Comparison of ENCODE assay signal across 7 mouse cellular contexts in genomic region chr2:130294936-130295277, GRCm38 (mm10). TPM values are rescaled to one million over a fixed set of nuclear protein-coding genes. Genes with fewer than 3 reads are reported as not detected.
DNase-seq lines count a peak whose midpoint lies in the region; ATAC-seq and TF ChIP-seq lines count a peak whose summit lies in the region.

Gene Ebf4 (plus strand): TSS chr2:130295169.

- H3K9ac ChIP-seq in CH12.LX (ENCODE audit: insufficient read depth, low read depth): peak within 1 kb of the TSS; percentile 62
- H3K9ac ChIP-seq in ES-Bruce4 (ENCODE audit: low read depth, poor library complexity, severe bottlenecking): peak within 1 kb of the TSS; percentile 41
- peak within 1 kb of the TSS; percentile 80 for H3K9ac ChIP-seq in heart, embryonic 14.5 days (ENCODE audit: low read length)
- H3K9ac ChIP-seq in midbrain, embryonic 11.5 days (ENCODE audit: low read length): peak within 1 kb of the TSS; percentile 84

- H3K27me3 ChIP-seq in CH12.LX (replicated peaks): peaks cover 37% of the 10 kb centered on the region
- 0 out of 2 replicates have a peak, but pooled peaks cover 3% of the 10 kb centered on the region for H3K27me3 ChIP-seq in ES-Bruce4 (ENCODE audit: control insufficient read depth, insufficient read depth, low read length, poor library complexity, severe bottlenecking)
- peaks cover 54% of the 10 kb centered on the region for H3K27me3 ChIP-seq in heart, embryonic 14.5 days (ENCODE audit: control insufficient read depth, insufficient read depth, low read length)
- peaks cover 5% of the 10 kb centered on the region for H3K27me3 ChIP-seq in midbrain, embryonic 11.5 days (ENCODE audit: control insufficient read depth, insufficient read depth, low read length)

- peak; percentile 69 for ATAC-seq in heart, embryonic 14.5 days (ENCODE audit: insufficient number of reproducible peaks, insufficient read depth, low FRiP score, low read depth)
- ATAC-seq in midbrain, embryonic 11.5 days (ENCODE audit: low FRiP score): peak; percentile 83

- TF ChIP-seq EP300 in CH12.LX (IDR thresholded peaks at IDR 0.05; ENCODE audit: low read length) (no peak), ES-Bruce4 (IDR thresholded peaks at IDR 0.05; ENCODE audit: insufficient read depth, low read depth, low read length) (no peak)

- TF ChIP-seq RAD21 in CH12.LX (IDR thresholded peaks at IDR 0.05; ENCODE audit: low read depth, low read length): no peak

- H3K27ac ChIP-seq in CH12.LX (ENCODE audit: insufficient read depth, low read depth) (no peak within 1 kb of the TSS), ES-Bruce4 (ENCODE audit: insufficient read depth, low read length) (no peak within 1 kb of the TSS)
- H3K27ac ChIP-seq in heart, embryonic 14.5 days (replicated peaks in 1 of 2; ENCODE audit: control insufficient read depth in 1 of 2, insufficient read depth in 1 of 2, low read depth in 2 of 2, low read length in 2 of 2): no peak within 1 kb of the TSS
- H3K27ac ChIP-seq in midbrain, embryonic 11.5 days (ENCODE audit: low read depth, low read length): peak within 1 kb of the TSS; percentile 56

- no peaks in the 10 kb centered on the region for H3K79me2 ChIP-seq in CH12.LX (replicated peaks; ENCODE audit: control insufficient read depth, extremely low read depth, insufficient read depth, poor library complexity, severe bottlenecking)

- DNase-seq in CH12.LX (ENCODE audit: extremely low read depth): no peak
- DNase-seq in embryo, embryonic 11 days: peak; percentile 88
- DNase-seq in layer of hippocampus, postnatal 14 days (ENCODE audit: low spot score in 2 of 2): peak; percentile 49
- DNase-seq in midbrain, embryonic 11.5 days (ENCODE audit: low spot score, missing footprints): peak; percentile 97
- DNase-seq in urinary bladder, postnatal 4 days (ENCODE audit: low spot score in 2 of 2): peak; percentile 51 to 71

- H3K4me3 ChIP-seq in CH12.LX (replicated peaks in 1 of 3; ENCODE audit: low read depth in 2 of 3, low read length in 2 of 3, poor library complexity in 1 of 3) (peak within 1 kb of the TSS in 2 of 3 experiments; percentile 35 to 64), ES-Bruce4 (ENCODE audit: low read depth, low read length) (peak within 1 kb of the TSS; percentile 80)
- H3K4me3 ChIP-seq in heart, embryonic 14.5 days (ENCODE audit: control insufficient read depth in 1 of 2, insufficient read depth in 1 of 2, low read depth in 1 of 2, low read length in 2 of 2): peak within 1 kb of the TSS; percentile 60 to 65
- H3K4me3 ChIP-seq in midbrain, embryonic 11.5 days (ENCODE audit: low read depth, low read length): peak within 1 kb of the TSS; percentile 83

- H3K4me2 ChIP-seq in CH12.LX (ENCODE audit: insufficient read depth, low read depth, poor library complexity, severe bottlenecking): peak within 1 kb of the TSS; percentile 67
- H3K4me2 ChIP-seq in heart, embryonic 14.5 days (ENCODE audit: low read length): peak within 1 kb of the TSS; percentile 89
- H3K4me2 ChIP-seq in midbrain, embryonic 11.5 days: peak within 1 kb of the TSS; percentile 56

- 2% methylated on average over 18 of the region's 39 CpGs for WGBS in heart, embryonic 14.5 days
- 0% methylated on average over 27 of the region's 39 CpGs for WGBS in midbrain, embryonic 11.5 days

- H3K36me3 ChIP-seq in CH12.LX (replicated peaks in 1 of 2; ENCODE audit: control insufficient read depth in 1 of 2, insufficient read depth in 1 of 2, low read length in 1 of 2): peaks cover 2 to 8% of the 10 kb centered on the region in 2 experiments
- no peaks in the 10 kb centered on the region for H3K36me3 ChIP-seq in ES-Bruce4 (ENCODE audit: control insufficient read depth, insufficient read depth, low read length, poor library complexity, severe bottlenecking)
- H3K36me3 ChIP-seq in heart, embryonic 14.5 days (ENCODE audit: control insufficient read depth, insufficient read depth, low read length): no peaks in the 10 kb centered on the region
- no peaks in the 10 kb centered on the region; the same call in 1 of the 2 replicates for H3K36me3 ChIP-seq in midbrain, embryonic 11.5 days (ENCODE audit: control insufficient read depth, insufficient read depth, low read length)

- in situ Hi-C loops in CH12.LX (cut with MboI; ENCODE audit: low pct_ligation_motif_present, low pct_unique_long_range_greater_than_20kb, low sequenced_read_pairs): loop anchor here (10.0 to 25.0 kb wide), 2 partner anchors 70 to 267 kb away; partner anchors contain the start of gene Mrps26

- dilution Hi-C loops in CH12.LX (cut with MboI; ENCODE audit: extremely low pct_ligation_motif_present, extremely low pct_unique_long_range_greater_than_20kb, low sequenced_read_pairs): no loop called here

- no peak for TF ChIP-seq CTCF in CH12.LX (conservative IDR thresholded peaks at IDR 0.05 in 1 of 2, IDR thresholded peaks at IDR 0.05 in 1 of 2; ENCODE audit: low read depth in 2 of 2, low read length in 2 of 2)
- no peak for TF ChIP-seq CTCF in ES-Bruce4 (IDR thresholded peaks at IDR 0.05; ENCODE audit: low read depth, low read length)

- TF ChIP-seq POLR2A in CH12.LX (IDR thresholded peaks at IDR 0.05; ENCODE audit: low read depth, low read length): no peak
- no peak for TF ChIP-seq POLR2A in ES-Bruce4 (IDR thresholded peaks at IDR 0.05; ENCODE audit: insufficient read depth, low read length)

- H3K4me1 ChIP-seq in CH12.LX (ENCODE audit: control insufficient read depth in 1 of 2, insufficient read depth in 2 of 2) (peaks cover 15 to 36% of the 10 kb centered on the region in 2 experiments), ES-Bruce4 (ENCODE audit: control insufficient read depth, insufficient read depth, low read length) (no peaks in the 10 kb centered on the region)
- H3K4me1 ChIP-seq in heart, embryonic 14.5 days (ENCODE audit: control insufficient read depth in 2 of 2, insufficient read depth in 2 of 2, low read length in 2 of 2): peaks cover 4 to 9% of the 10 kb centered on the region in 2 experiments; a peak in 3 of 4 replicates
- peaks cover 24% of the 10 kb centered on the region for H3K4me1 ChIP-seq in midbrain, embryonic 11.5 days (ENCODE audit: control insufficient read depth, insufficient read depth, low read length)

- H3K9me3 ChIP-seq in CH12.LX (replicated peaks; ENCODE audit: low read length): no peaks in the 10 kb centered on the region
- H3K9me3 ChIP-seq in ES-Bruce4 (replicated peaks; ENCODE audit: control insufficient read depth, insufficient read depth, low read length, poor library complexity, severe bottlenecking): no peaks in the 10 kb centered on the region
- no peaks in the 10 kb centered on the region for H3K9me3 ChIP-seq in heart, embryonic 14.5 days (ENCODE audit: control insufficient read depth, low read length)
- no peaks in the 10 kb centered on the region for H3K9me3 ChIP-seq in midbrain, embryonic 11.5 days (ENCODE audit: control insufficient read depth, low read length)

TF ChIP-seq in CH12.LX, 34 proteins besides CTCF, POLR2A, EP300 and RAD21:
- TF ChIP-seq ZMIZ1 (IDR thresholded peaks at IDR 0.05; ENCODE audit: low read depth, low read length): no peak
- TF ChIP-seq NELFE (IDR thresholded peaks at IDR 0.05; ENCODE audit: low read depth, low read length): no peak
- TF ChIP-seq UBTF (IDR thresholded peaks at IDR 0.05; ENCODE audit: low read depth, low read length): no peak
- no peak for TF ChIP-seq RCOR1 (conservative IDR thresholded peaks at IDR 0.05; ENCODE audit: low read depth, low read length)
- TF ChIP-seq MAX (IDR thresholded peaks at IDR 0.05; ENCODE audit: low read length): no peak

RNA-seq across cellular contexts. Expression of gene Ebf4, which starts in this region (rescaled TPM):
- 0.13 TPM in 1 of 2 replicates, not detected in the other for total RNA-seq in CH12.LX (2012; rRNA removed)
- not detected in 2 replicates for total RNA-seq in CH12.LX (2014; rRNA removed)
- 0.10 TPM in 1 of 2 replicates, not detected in the other for polyA plus RNA-seq in CH12.LX (2012; ENCODE audit: insufficient read length, low read depth)
- polyA plus RNA-seq in ES-Bruce4 (2011; ENCODE audit: insufficient read depth, insufficient read length, low read depth, missing spikeins): 4.8 and 5.3 TPM in 2 replicates
- polyA plus RNA-seq in heart, embryonic 14.5 days (2014; fragmentation: Nextera tagmentation; extraction: Ambion mirVana): 0.71 and 0.93 TPM in 2 replicates
- 10 to 100 TPM; 12.5 to 13.1 TPM for total RNA-seq in layer of hippocampus, postnatal 14 days (2021)
- polyA plus RNA-seq in midbrain, embryonic 11.5 days (2014; fragmentation: Nextera tagmentation; extraction: Ambion mirVana): 1.3 and 1.8 TPM in 2 replicates

Comparison
In these comparisons a context has a peak if more than half of its experiments do, and no peak if none do; other contexts are left out.
1. RNA of gene Ebf4 (total RNA-seq): 12.5 to 13.1 TPM in layer of hippocampus, postnatal 14 days; 0.13 TPM in CH12.LX; every median in the first group is over 10 times any median in the second.
2. Peak in ATAC-seq, H3K4me3 ChIP-seq, H3K9ac ChIP-seq and H3K4me2 ChIP-seq in heart, embryonic 14.5 days; RNA of the gene not detected or under 1 TPM.
3. Peak in every context shown above with its lines, with median percentiles within 50 percentile points of each other: H3K4me2 ChIP-seq, H3K4me3 ChIP-seq and H3K9ac ChIP-seq.